Mouse (Mus musculus) right cerebral cortex, postnatal 10 days (tissue): Measurements from ENCODE around the gene Maml3.

Experiments used
- DNase-seq, 2 experiments: peaks; one replicate each; pipeline ENCODE4 v3.0.0; 2021; ENCODE audit warnings: low spot score in 2 of 2

Gene Maml3

GRCm38 (mm10) chr3:52104636-52105151 is at the start of gene Maml3:
Maml3 (minus strand) TSS chr3:52105076.
- peak; percentile 91 to 92 for DNase-seq

- DNase-seq: no peak
Observed at GRCm38 (mm10) chr3:52151155-52151554, 46.3 kb upstream of the Maml3 start.

GRCm38 (mm10) chr3:52148301-52148700 is 43.4 kb upstream of the Maml3 start:
- DNase-seq: no peak

GRCm38 (mm10) chr3:52144776-52145460 is 40.0 kb upstream of the Maml3 start:
- no peak for DNase-seq

GRCm38 (mm10) chr3:52143017-52143416 is 38.1 kb upstream of the Maml3 start:
- DNase-seq: no peak

- peak; percentile 70 to 75 for DNase-seq
Observed at GRCm38 (mm10) chr3:52140162-52140561, 35.3 kb upstream of the Maml3 start.

- no peak for DNase-seq
Observed at GRCm38 (mm10) chr3:52125421-52125820, 20.5 kb upstream of the Maml3 start.

- DNase-seq: no peak
Observed at GRCm38 (mm10) chr3:52120858-52121257, 16.0 kb upstream of the Maml3 start.

- no peak for DNase-seq
Observed at GRCm38 (mm10) chr3:52119216-52119615, 14.3 kb upstream of the Maml3 start.

- DNase-seq: no peak
Observed at GRCm38 (mm10) chr3:52115421-52115820, 10.5 kb upstream of the Maml3 start.

GRCm38 (mm10) chr3:52108027-52108426 is 3.2 kb upstream of the Maml3 start:
- DNase-seq: no peak

- peak in 1 of 2 experiments; percentile 53 for DNase-seq
Observed at GRCm38 (mm10) chr3:52105156-52105555, 280 bp upstream of the Maml3 start.

GRCm38 (mm10) chr3:52104208-52104607 is 668 bp downstream of the Maml3 start:
- no peak for DNase-seq

- DNase-seq: peak; percentile 63 to 69
Observed at GRCm38 (mm10) chr3:52103531-52104181, 1.2 kb downstream of the Maml3 start.

- DNase-seq: peak; percentile 71 to 86
Observed at GRCm38 (mm10) chr3:52102601-52103530, 2.0 kb downstream of the Maml3 start.

- DNase-seq: peak; percentile 88 to 89
Observed at GRCm38 (mm10) chr3:52101977-52102600, 2.8 kb downstream of the Maml3 start.

- peak in 1 of 2 experiments; percentile 42 for DNase-seq
Observed at GRCm38 (mm10) chr3:52101401-52101976, 3.4 kb downstream of the Maml3 start.

GRCm38 (mm10) chr3:52100926-52101325 is 4.0 kb downstream of the Maml3 start:
- DNase-seq: peak in 1 of 2 experiments; percentile 44

- no peak for DNase-seq
Observed at GRCm38 (mm10) chr3:52100306-52100705, 4.6 kb downstream of the Maml3 start.

GRCm38 (mm10) chr3:52099286-52099685 is 5.6 kb downstream of the Maml3 start:
- DNase-seq: no peak

GRCm38 (mm10) chr3:52091261-52091797 is 13.5 kb downstream of the Maml3 start:
- DNase-seq: no peak
